Mouse (Mus musculus) duodenum, adult 2 months (tissue): ENCODE measurements around the gene H2-Eb1. TPM values are rescaled to one million over a fixed set of nuclear protein-coding genes. Genes with fewer than 3 reads are reported as not detected.

Experiments used
- polyA plus RNA-seq: library from polyadenylated mRNA; depleted of rRNA; stranded (reverse); fragments of >200 nt; gene quantifications from 2 replicates; pipeline ENCODE4 v1.2.3, GENCODE M21; 2012; ENCODE audit warnings: low replicate concordance; rRNA removed

H2-Eb1 gene
- polyA plus RNA-seq, result 83.1 and 303 TPM in 2 replicates

DNA sequence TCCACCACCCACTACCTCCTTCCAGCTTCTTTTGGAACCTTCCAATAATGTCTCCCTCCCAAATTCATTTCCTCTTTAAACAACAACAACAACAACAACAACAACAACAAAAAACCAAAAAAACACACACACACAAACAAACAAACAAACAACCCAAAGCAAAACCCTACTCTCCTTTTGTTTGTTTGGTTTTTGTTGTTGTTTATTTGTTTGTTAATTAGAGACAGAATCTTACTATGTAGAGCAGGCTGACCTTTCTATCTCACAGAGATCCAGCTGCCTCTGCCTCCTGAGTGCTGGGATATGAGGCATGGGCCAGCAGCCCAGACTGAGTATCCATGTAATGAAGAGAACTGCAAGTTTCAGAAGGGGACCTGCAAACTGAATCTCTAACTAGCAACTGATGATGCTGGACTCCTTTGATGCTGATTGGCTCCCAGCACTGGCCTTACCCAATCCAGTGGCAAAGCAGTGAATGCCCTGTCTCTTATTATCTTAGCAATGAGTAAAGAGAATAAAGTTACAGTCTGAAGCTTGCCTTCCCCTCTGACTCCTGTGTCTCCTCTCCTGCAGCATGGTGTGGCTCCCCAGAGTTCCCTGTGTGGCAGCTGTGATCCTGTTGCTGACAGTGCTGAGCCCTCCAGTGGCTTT, at the start of gene H2-Eb1:
Gene H2-Eb1, plus strand, starts transcription at position 488 of the 651 bp plus-strand sequence.

GRCm38 (mm10) chr17:34257594-34258375, 47.9 kb upstream of the H2-Eb1 start, which contains the start of gene H2-Ab1:
Gene H2-Ab1 (plus strand): TSS chr17:34257689.

DNA sequence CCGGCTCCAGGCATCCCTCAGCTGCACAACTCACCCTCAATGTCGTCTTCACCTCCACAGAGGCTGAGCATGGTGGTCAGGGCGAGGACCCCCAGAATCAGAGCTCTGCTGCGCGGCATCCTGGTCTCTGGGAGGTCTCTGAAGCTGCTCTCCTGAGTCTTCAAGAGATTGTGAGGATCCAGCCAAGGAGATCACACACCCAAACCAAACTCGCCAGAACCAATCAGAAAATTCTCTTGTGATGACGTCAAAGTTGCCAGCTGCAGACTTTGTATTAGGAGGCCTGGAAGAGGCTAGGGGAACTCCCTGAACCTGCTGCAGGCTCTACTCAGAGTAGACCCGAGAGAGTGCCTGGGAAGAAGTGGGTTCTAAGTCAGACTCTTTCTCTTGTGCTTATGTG, 18.0 kb upstream of the H2-Eb1 start, which contains the start of gene H2-Aa:
Gene H2-Aa, minus strand, starts transcription at position 176 of the 400 bp plus-strand sequence.

GRCm38 (mm10) chr17:34325436-34325835, 19.8 kb downstream of the H2-Eb1 start, which contains the start of gene H2-Eb2:
Gene H2-Eb2 (plus strand): TSS chr17:34325665.

GRCm38 (mm10) chr17:34354539-34354938, 48.9 kb downstream of the H2-Eb1 start, which contains the start of gene Btnl2:
Gene Btnl2 (plus strand): TSS chr17:34354822.

Other genes with a start within 250 kb of the H2-Eb1 start
- 4.6 and 11.9 TPM in 2 replicates for gene H2-Oa, start 213.5 kb upstream of the H2-Eb1 start, polyA plus RNA-seq
- gene H2-DMa, start 186.3 kb upstream of the H2-Eb1 start, polyA plus RNA-seq, result 40.9 and 173 TPM in 2 replicates
- gene Brd2, start 183.2 kb upstream of the H2-Eb1 start, polyA plus RNA-seq, result 84.7 and 92.1 TPM in 2 replicates
- 4.5 and 16.7 TPM in 2 replicates for gene H2-DMb2, start 162.6 kb upstream of the H2-Eb1 start, polyA plus RNA-seq
- gene H2-DMb1, start 152.8 kb upstream of the H2-Eb1 start, polyA plus RNA-seq, result 52.9 and 337 TPM in 2 replicates
- gene Tap1, start 118.3 kb upstream of the H2-Eb1 start, polyA plus RNA-seq, result 53.8 and 96.5 TPM in 2 replicates
- gene Psmb9, start 118.1 kb upstream of the H2-Eb1 start, polyA plus RNA-seq, result 114 and 217 TPM in 2 replicates
- 140 and 253 TPM in 2 replicates for gene Psmb8, start 108.1 kb upstream of the H2-Eb1 start, polyA plus RNA-seq
- gene Tap2, start 102.3 kb upstream of the H2-Eb1 start, polyA plus RNA-seq, result 39.6 and 83.2 TPM in 2 replicates
- gene H2-Ob, start 67.0 kb upstream of the H2-Eb1 start, polyA plus RNA-seq, result 1.6 and 6.7 TPM in 2 replicates
- gene H2-Ab1, start 48.2 kb upstream of the H2-Eb1 start, polyA plus RNA-seq, result 523 and 3,902 TPM in 2 replicates
- gene H2-Aa, start 18.0 kb upstream of the H2-Eb1 start, polyA plus RNA-seq, result 132 and 571 TPM in 2 replicates
- 0.15 and 0.18 TPM in 2 replicates for gene H2-Eb2, start 19.8 kb downstream of the H2-Eb1 start, polyA plus RNA-seq
- 71.0 and 85.2 TPM in 2 replicates for gene Btnl2, start 49.0 kb downstream of the H2-Eb1 start, polyA plus RNA-seq
- 72.9 and 155 TPM in 2 replicates for gene Btnl1, start 71.3 kb downstream of the H2-Eb1 start, polyA plus RNA-seq
- gene BC051142, start 93.0 kb downstream of the H2-Eb1 start, polyA plus RNA-seq, result 0.07 and 0.15 TPM in 2 replicates
- gene Btnl4, start 171.5 kb downstream of the H2-Eb1 start, polyA plus RNA-seq, result 24.7 and 37.1 TPM in 2 replicates
- gene Btnl6, start 211.5 kb downstream of the H2-Eb1 start, polyA plus RNA-seq, result 36.6 and 66.8 TPM in 2 replicates